Mouse (Mus musculus): ENCODE data around the gene Ndufa13. TPM values are rescaled to one million over a fixed set of nuclear protein-coding genes. Genes with fewer than 3 reads are reported as not detected.

The Ndufa13 gene
- polyA plus RNA-seq, 1 experiment: 184 TPM

DNA sequence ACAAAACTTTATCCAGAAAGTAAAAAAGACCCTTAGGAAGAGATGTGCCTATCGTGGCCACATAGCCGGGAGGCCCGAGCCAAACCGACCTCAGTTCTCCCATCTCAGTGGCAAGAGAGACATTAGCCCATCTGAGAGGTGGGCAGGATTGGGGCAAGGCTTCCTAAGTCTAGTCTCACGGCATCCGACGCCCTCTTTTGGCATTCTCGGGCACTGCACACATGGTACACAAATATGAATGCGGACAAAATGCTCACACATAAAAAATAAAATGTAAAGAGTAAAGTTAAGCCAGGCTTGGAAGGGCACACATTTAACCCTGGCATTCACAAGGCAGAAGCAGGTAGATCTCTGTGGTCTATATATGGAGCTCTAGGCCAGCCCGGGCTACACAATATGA, 48.5 kb downstream of the Ndufa13 start:
- TF ChIP-seq CTCF (IDR thresholded peaks at IDR 0.05; ENCODE audit: extremely low read depth, insufficient read depth, low read length) (no peak), POLR2A (IDR thresholded peaks at IDR 0.05; ENCODE audit: extremely low read depth, insufficient read depth, low read length) (no peak)

GRCm38 (mm10) chr8:69850926-69851506, 51.3 kb downstream of the Ndufa13 start:
- no peak overlapping the region for H3K4me3 ChIP-seq (ENCODE audit: insufficient read depth, low read length)
- TF ChIP-seq CTCF (IDR thresholded peaks at IDR 0.05; ENCODE audit: extremely low read depth, insufficient read depth, low read length) (no peak), POLR2A (IDR thresholded peaks at IDR 0.05; ENCODE audit: extremely low read depth, insufficient read depth, low read length) (no peak)
- no peaks in the 10 kb centered on the region for H3K4me1 ChIP-seq (ENCODE audit: control insufficient read depth, insufficient read depth, low read length)
- no peak overlapping the region for H3K27ac ChIP-seq (ENCODE audit: insufficient read depth, low read length)

More for the DNA sequence above, 48.5 kb downstream of the Ndufa13 start:
- no peak overlapping the region for H3K4me3 ChIP-seq (ENCODE audit: insufficient read depth, low read length)
- no peak overlapping the region for H3K27ac ChIP-seq (ENCODE audit: insufficient read depth, low read length)
- no peaks in the 10 kb centered on the region for H3K4me1 ChIP-seq (ENCODE audit: control insufficient read depth, insufficient read depth, low read length)

- no peak overlapping the region for H3K4me3 ChIP-seq (ENCODE audit: insufficient read depth, low read length)
- TF ChIP-seq POLR2A (IDR thresholded peaks at IDR 0.05; ENCODE audit: extremely low read depth, insufficient read depth, low read length): no peak
- 0 out of 2 replicates have a peak, but pooled peaks have one; percentile 21 for TF ChIP-seq CTCF (IDR thresholded peaks at IDR 0.05; ENCODE audit: extremely low read depth, insufficient read depth, low read length)
- no peaks in the 10 kb centered on the region for H3K4me1 ChIP-seq (ENCODE audit: control insufficient read depth, insufficient read depth, low read length)
- no peak overlapping the region for H3K27ac ChIP-seq (ENCODE audit: insufficient read depth, low read length)
Observed at GRCm38 (mm10) chr8:69849899-69850298, 52.5 kb downstream of the Ndufa13 start.

- Histone ChIP-seq H3K27ac (ENCODE audit: insufficient read depth, low read length) (no peak overlapping the region), H3K4me3 (ENCODE audit: insufficient read depth, low read length) (no peak overlapping the region), H3K4me1 (ENCODE audit: control insufficient read depth, insufficient read depth, low read length) (no peaks in the 10 kb centered on the region)
- TF ChIP-seq POLR2A (IDR thresholded peaks at IDR 0.05; ENCODE audit: extremely low read depth, insufficient read depth, low read length) (no peak), CTCF (IDR thresholded peaks at IDR 0.05; ENCODE audit: extremely low read depth, insufficient read depth, low read length) (no peak)
Observed at GRCm38 (mm10) chr8:69848951-69849350, 53.4 kb downstream of the Ndufa13 start.

DNA sequence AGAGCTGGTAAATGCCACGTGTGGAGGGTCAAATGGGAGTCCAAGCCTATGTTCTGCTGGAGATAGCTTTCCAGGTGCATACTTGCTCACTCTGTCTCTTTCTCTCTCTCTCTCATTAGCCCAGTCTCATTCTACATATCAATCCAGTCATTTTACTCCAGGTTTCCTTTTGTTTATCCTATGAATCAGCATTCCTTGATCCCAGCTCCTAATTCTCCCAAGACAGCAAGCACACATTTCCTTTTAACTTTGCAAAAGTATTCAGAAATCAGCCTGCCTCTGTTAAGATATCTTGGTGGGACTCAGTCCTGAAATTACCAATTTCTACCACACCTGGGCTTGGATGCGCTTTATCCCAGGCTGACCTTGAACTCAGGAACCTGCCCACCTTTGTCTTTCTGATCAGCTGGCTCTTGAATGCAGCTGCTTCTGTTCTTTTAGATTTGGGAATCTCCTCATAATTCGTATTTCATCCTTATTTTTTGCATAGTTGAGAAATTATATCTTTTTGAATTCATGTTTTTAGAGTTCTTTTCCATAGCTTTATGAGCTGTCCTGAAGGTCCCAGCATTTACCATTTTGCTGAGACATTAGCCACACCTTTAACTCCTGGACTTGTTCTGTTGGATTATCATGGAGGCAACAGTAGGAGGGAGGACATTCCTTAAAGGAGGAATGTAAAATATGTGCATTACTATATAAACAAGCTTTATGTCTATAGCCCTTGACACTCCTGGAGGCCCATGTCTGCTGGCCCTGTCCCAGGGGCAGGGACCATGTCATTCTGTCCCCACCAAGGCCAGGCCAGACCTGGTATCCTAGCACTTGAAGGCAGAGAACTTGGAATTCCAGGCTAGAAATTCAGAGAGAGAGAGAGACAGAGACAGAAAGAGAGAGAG, 54.9 kb downstream of the Ndufa13 start:
- TF ChIP-seq POLR2A (IDR thresholded peaks at IDR 0.05; ENCODE audit: extremely low read depth, insufficient read depth, low read length) (no peak), CTCF (IDR thresholded peaks at IDR 0.05; ENCODE audit: extremely low read depth, insufficient read depth, low read length) (no peak)
- H3K4me1 ChIP-seq (ENCODE audit: control insufficient read depth, insufficient read depth, low read length): no peaks in the 10 kb centered on the region
- H3K27ac ChIP-seq (ENCODE audit: insufficient read depth, low read length): no peak overlapping the region
- no peak overlapping the region for H3K4me3 ChIP-seq (ENCODE audit: insufficient read depth, low read length)

Other genes starting within 250 kb of the Ndufa13 start
- gene Zfp964, start 248.1 kb downstream of the Ndufa13 start, polyA plus RNA-seq (2012; rRNA removed): 2.7 and 2.9 TPM in 2 replicates
- gene Zfp869, start 191.8 kb downstream of the Ndufa13 start, polyA plus RNA-seq (2012; rRNA removed): 18.4 and 20.5 TPM in 2 replicates
- gene Zfp963, start 152.6 kb downstream of the Ndufa13 start, polyA plus RNA-seq (2012; rRNA removed): 6.2 and 6.4 TPM in 2 replicates
- gene Gm20422, start 127.7 kb downstream of the Ndufa13 start, polyA plus RNA-seq (2012; rRNA removed): 0.15 and 1.3 TPM in 2 replicates
- 49.2 and 51.6 TPM in 2 replicates for gene Atp13a1, start 111.4 kb downstream of the Ndufa13 start, polyA plus RNA-seq (2012; rRNA removed)
- gene Zfp866, start 111.4 kb downstream of the Ndufa13 start, polyA plus RNA-seq (2012; rRNA removed): 20.3 TPM in 2 replicates
- 15.7 and 16.1 TPM in 2 replicates for gene Gmip, start 93.9 kb downstream of the Ndufa13 start, polyA plus RNA-seq (2012; rRNA removed)
- gene Lpar2, start 80.1 kb downstream of the Ndufa13 start, polyA plus RNA-seq (2012; rRNA removed): 0.53 and 0.54 TPM in 2 replicates
- 32.0 and 35.4 TPM in 2 replicates for gene Pbx4, start 70.1 kb downstream of the Ndufa13 start, polyA plus RNA-seq (2012; rRNA removed)
- gene Cilp2, start 14.9 kb downstream of the Ndufa13 start, polyA plus RNA-seq (2012; rRNA removed): 0.89 and 1.4 TPM in 2 replicates
- 0.29 and 0.40 TPM in 2 replicates for gene Tssk6, start 374 bp downstream of the Ndufa13 start, polyA plus RNA-seq (2012; rRNA removed)
- 34.2 and 35.7 TPM in 2 replicates for gene Yjefn3, start 154 bp upstream of the Ndufa13 start, polyA plus RNA-seq (2012; rRNA removed)
- gene Gatad2a, start 93.8 kb upstream of the Ndufa13 start, polyA plus RNA-seq (2012; rRNA removed): 21.1 and 24.3 TPM in 2 replicates
- gene Mau2, start 140.2 kb upstream of the Ndufa13 start, polyA plus RNA-seq (2012; rRNA removed): 80.5 and 86.1 TPM in 2 replicates
- 34.5 and 37.4 TPM in 2 replicates for gene Sugp1, start 140.3 kb upstream of the Ndufa13 start, polyA plus RNA-seq (2012; rRNA removed)
- 4.8 and 6.4 TPM in 2 replicates for gene Tm6sf2, start 170.4 kb upstream of the Ndufa13 start, polyA plus RNA-seq (2012; rRNA removed)
- 65.4 and 69.9 TPM in 2 replicates for gene Hapln4, start 180.9 kb upstream of the Ndufa13 start, polyA plus RNA-seq (2012; rRNA removed)
- 79.0 and 82.5 TPM in 2 replicates for gene Ncan, start 218.3 kb upstream of the Ndufa13 start, polyA plus RNA-seq (2012; rRNA removed)
- 22.5 and 25.2 TPM in 2 replicates for gene Nr2c2ap, start 228.8 kb upstream of the Ndufa13 start, polyA plus RNA-seq (2012; rRNA removed)
- gene Rfxank, start 236.6 kb upstream of the Ndufa13 start, polyA plus RNA-seq (2012; rRNA removed): 18.0 and 18.5 TPM in 2 replicates
- gene Borcs8, start 236.9 kb upstream of the Ndufa13 start, polyA plus RNA-seq (2012; rRNA removed): 107 and 108 TPM in 2 replicates
- 0.17 and 0.19 TPM in 2 replicates for gene Mef2b, start 237.2 kb upstream of the Ndufa13 start, polyA plus RNA-seq (2012; rRNA removed)